Mouse (Mus musculus): ENCODE measurements around the gene Gm9821. TPM values are rescaled to one million over a fixed set of nuclear protein-coding genes. Genes with fewer than 3 reads are reported as not detected.
A peak's percentile ranks its signal among the peaks of the same experiment; 100 is the strongest.

The Gm9821 gene
- polyA plus RNA-seq, 1 experiment from 2014 or later = 0.25 TPM

- no peak overlapping the region for H3K4me3 ChIP-seq (ENCODE audit: low read depth, low read length)
- DNase-seq (ENCODE audit: low spot score, missing footprints) (peak; percentile 92), ATAC-seq (ENCODE audit: low FRiP score) (peak; percentile 88)
- peak overlapping the region; percentile 38 for H3K4me2 ChIP-seq
- no peaks in the 10 kb centered on the region for H3K36me3 ChIP-seq (ENCODE audit: control insufficient read depth, insufficient read depth, low read length)
- H3K27me3 ChIP-seq (ENCODE audit: control insufficient read depth, insufficient read depth, low read length) = peaks cover 3% of the 10 kb centered on the region; the same call in 1 of the 2 replicates
- peaks cover 14% of the 10 kb centered on the region; the same call in 1 of the 2 replicates for H3K4me1 ChIP-seq (ENCODE audit: control insufficient read depth, insufficient read depth, low read length)
- WGBS = 1% methylated on average over 10 of the region's 13 CpGs
- H3K9me3 ChIP-seq (ENCODE audit: control insufficient read depth, low read length) = no peaks in the 10 kb centered on the region
- H3K9ac ChIP-seq (ENCODE audit: low read length) = peak overlapping the region; percentile 4; the same call in 1 of the 2 replicates
- H3K27ac ChIP-seq (ENCODE audit: low read depth, low read length) = peak overlapping the region; percentile 40; the same call in 1 of the 2 replicates
Measured at GRCm38 (mm10) chr2:91984439-91984838, 38.9 kb downstream of the Gm9821 start.

GRCm38 (mm10) chr2:91984906-91985525 is 39.5 kb downstream of the Gm9821 start:
- peak; percentile 83 for DNase-seq (ENCODE audit: low spot score, missing footprints)
- ATAC-seq (ENCODE audit: low FRiP score) = no peak
- Histone ChIP-seq H3K27me3 (ENCODE audit: control insufficient read depth, insufficient read depth, low read length) (peaks cover 3% of the 10 kb centered on the region; the same call in 1 of the 2 replicates), H3K27ac (ENCODE audit: low read depth, low read length) (peak overlapping the region; percentile 40; the same call in 1 of the 2 replicates), H3K9me3 (ENCODE audit: control insufficient read depth, low read length) (no peaks in the 10 kb centered on the region), H3K4me2 (peak overlapping the region; percentile 38; the same call in 1 of the 2 replicates), H3K9ac (ENCODE audit: low read length) (no peak overlapping the region; the same call in 1 of the 2 replicates), H3K36me3 (ENCODE audit: control insufficient read depth, insufficient read depth, low read length) (no peaks in the 10 kb centered on the region), H3K4me1 (ENCODE audit: control insufficient read depth, insufficient read depth, low read length) (peaks cover 14% of the 10 kb centered on the region; the same call in 1 of the 2 replicates), H3K4me3 (ENCODE audit: low read depth, low read length) (no peak overlapping the region)
- 37% methylated on average over 9 of the region's 9 CpGs for WGBS

- ATAC-seq (ENCODE audit: low FRiP score) (peak; percentile 28; the same call in 1 of the 2 replicates), DNase-seq (ENCODE audit: low spot score, missing footprints) (peak; percentile 86)
- H3K27ac ChIP-seq (ENCODE audit: low read depth, low read length) = no peak overlapping the region
Measured at GRCm38 (mm10) chr2:91986071-91986470, 40.6 kb downstream of the Gm9821 start.

GRCm38 (mm10) chr2:91987542-91987941 is 42.0 kb downstream of the Gm9821 start:
- Histone ChIP-seq H3K27ac (ENCODE audit: low read depth, low read length) (no peak overlapping the region), H3K4me2 (no peak overlapping the region), H3K4me1 (ENCODE audit: control insufficient read depth, insufficient read depth, low read length) (peaks cover 9% of the 10 kb centered on the region; the same call in 1 of the 2 replicates), H3K9me3 (ENCODE audit: control insufficient read depth, low read length) (no peaks in the 10 kb centered on the region), H3K4me3 (ENCODE audit: low read depth, low read length) (no peak overlapping the region), H3K27me3 (ENCODE audit: control insufficient read depth, insufficient read depth, low read length) (peaks cover 3% of the 10 kb centered on the region; the same call in 1 of the 2 replicates), H3K36me3 (ENCODE audit: control insufficient read depth, insufficient read depth, low read length) (no peaks in the 10 kb centered on the region), H3K9ac (ENCODE audit: low read length) (no peak overlapping the region)
- ATAC-seq (ENCODE audit: low FRiP score) (no peak), DNase-seq (ENCODE audit: low spot score, missing footprints) (peak; percentile 99)
- WGBS = 4% methylated on average over 3 of the region's 3 CpGs

More at GRCm38 (mm10) chr2:91986071-91986470, 40.6 kb downstream of the Gm9821 start:
- WGBS = 7% methylated on average over 5 of the region's 5 CpGs
- H3K36me3 ChIP-seq (ENCODE audit: control insufficient read depth, insufficient read depth, low read length) = no peaks in the 10 kb centered on the region
- H3K27me3 ChIP-seq (ENCODE audit: control insufficient read depth, insufficient read depth, low read length) = peaks cover 3% of the 10 kb centered on the region; the same call in 1 of the 2 replicates
- H3K9ac ChIP-seq (ENCODE audit: low read length) = no peak overlapping the region
- H3K4me3 ChIP-seq (ENCODE audit: low read depth, low read length) = no peak overlapping the region
- no peak overlapping the region for H3K4me2 ChIP-seq
- no peaks in the 10 kb centered on the region for H3K9me3 ChIP-seq (ENCODE audit: control insufficient read depth, low read length)
- H3K4me1 ChIP-seq (ENCODE audit: control insufficient read depth, insufficient read depth, low read length) = peaks cover 9% of the 10 kb centered on the region; the same call in 1 of the 2 replicates

GRCm38 (mm10) chr2:91989750-91990149 is 44.2 kb downstream of the Gm9821 start:
- H3K36me3 ChIP-seq (ENCODE audit: control insufficient read depth, insufficient read depth, low read length) = no peaks in the 10 kb centered on the region
- peaks cover 4% of the 10 kb centered on the region; the same call in 1 of the 2 replicates for H3K4me1 ChIP-seq (ENCODE audit: control insufficient read depth, insufficient read depth, low read length)
- no peak overlapping the region for H3K27ac ChIP-seq (ENCODE audit: low read depth, low read length)
- peak; percentile 56 for DNase-seq (ENCODE audit: low spot score, missing footprints)
- no peak overlapping the region for H3K4me3 ChIP-seq (ENCODE audit: low read depth, low read length)
- H3K27me3 ChIP-seq (ENCODE audit: control insufficient read depth, insufficient read depth, low read length) = peaks cover 3% of the 10 kb centered on the region; the same call in 1 of the 2 replicates
- no peaks in the 10 kb centered on the region for H3K9me3 ChIP-seq (ENCODE audit: control insufficient read depth, low read length)
- no peak overlapping the region for H3K4me2 ChIP-seq
- no peak overlapping the region for H3K9ac ChIP-seq (ENCODE audit: low read length)
- no peak for ATAC-seq (ENCODE audit: low FRiP score)

- no peaks in the 10 kb centered on the region for H3K9me3 ChIP-seq (ENCODE audit: control insufficient read depth, low read length)
- H3K36me3 ChIP-seq (ENCODE audit: control insufficient read depth, insufficient read depth, low read length) = no peaks in the 10 kb centered on the region
- no peak overlapping the region for H3K9ac ChIP-seq (ENCODE audit: low read length)
- no peak overlapping the region for H3K4me3 ChIP-seq (ENCODE audit: low read depth, low read length)
- DNase-seq (ENCODE audit: low spot score, missing footprints) (peak; percentile 83), ATAC-seq (ENCODE audit: low FRiP score) (no peak)
- H3K4me1 ChIP-seq (ENCODE audit: control insufficient read depth, insufficient read depth, low read length) = peaks cover 2% of the 10 kb centered on the region; the same call in 1 of the 2 replicates
- H3K27ac ChIP-seq (ENCODE audit: low read depth, low read length) = no peak overlapping the region
- no peak overlapping the region for H3K4me2 ChIP-seq
- no peaks in the 10 kb centered on the region for H3K27me3 ChIP-seq (ENCODE audit: control insufficient read depth, insufficient read depth, low read length)
- 59% methylated on average over 3 of the region's 3 CpGs for WGBS
Measured at GRCm38 (mm10) chr2:91993409-91993808, 47.9 kb downstream of the Gm9821 start.

- Histone ChIP-seq H3K9me3 (ENCODE audit: control insufficient read depth, low read length) (no peaks in the 10 kb centered on the region), H3K4me2 (no peak overlapping the region), H3K9ac (ENCODE audit: low read length) (no peak overlapping the region), H3K27ac (ENCODE audit: low read depth, low read length) (no peak overlapping the region), H3K4me3 (ENCODE audit: low read depth, low read length) (no peak overlapping the region), H3K4me1 (ENCODE audit: control insufficient read depth, insufficient read depth, low read length) (peaks cover 2% of the 10 kb centered on the region; the same call in 1 of the 2 replicates), H3K36me3 (ENCODE audit: control insufficient read depth, insufficient read depth, low read length) (no peaks in the 10 kb centered on the region), H3K27me3 (ENCODE audit: control insufficient read depth, insufficient read depth, low read length) (no peaks in the 10 kb centered on the region)
- DNase-seq (ENCODE audit: low spot score, missing footprints) (peak; percentile 59), ATAC-seq (ENCODE audit: low FRiP score) (no peak)
- 92% methylated on average over 5 of the region's 5 CpGs for WGBS
Measured at GRCm38 (mm10) chr2:91996006-91996405, 50.5 kb downstream of the Gm9821 start.

Small RNA genes within 50 kb of the gene (microRNA-seq; reads per million reads assigned to microRNA genes)
- not detected for gene Mir6999

Other genes starting within 250 kb of the Gm9821 start
- gene Atg13, start 235.1 kb upstream of the Gm9821 start, polyA plus RNA-seq (2014; fragmentation: Nextera tagmentation; extraction: Ambion mirVana) = 32.5 and 34.0 TPM in 2 replicates
- 18.0 and 19.9 TPM in 2 replicates for gene Harbi1, start 234.9 kb upstream of the Gm9821 start, polyA plus RNA-seq (2014; fragmentation: Nextera tagmentation; extraction: Ambion mirVana)
- gene Ambra1, start 215.6 kb upstream of the Gm9821 start, polyA plus RNA-seq (2014; fragmentation: Nextera tagmentation; extraction: Ambion mirVana) = 17.9 and 19.1 TPM in 2 replicates
- 0.26 and 0.37 TPM in 2 replicates for gene Chrm4, start 18.5 kb upstream of the Gm9821 start, polyA plus RNA-seq (2014; fragmentation: Nextera tagmentation; extraction: Ambion mirVana)
- gene Mdk, start 13.4 kb upstream of the Gm9821 start, polyA plus RNA-seq (2014; fragmentation: Nextera tagmentation; extraction: Ambion mirVana) = 926 and 968 TPM in 2 replicates
- 19.2 and 23.7 TPM in 2 replicates for gene Dgkz, start 30.2 kb downstream of the Gm9821 start, polyA plus RNA-seq (2014; fragmentation: Nextera tagmentation; extraction: Ambion mirVana)
- gene Creb3l1, start 78.8 kb downstream of the Gm9821 start, polyA plus RNA-seq (2014; fragmentation: Nextera tagmentation; extraction: Ambion mirVana) = 2.0 and 2.1 TPM in 2 replicates
- gene Phf21a, start 147.4 kb downstream of the Gm9821 start, polyA plus RNA-seq (2014; fragmentation: Nextera tagmentation; extraction: Ambion mirVana) = 34.4 and 37.5 TPM in 2 replicates

All from midbrain, embryonic 11.5 days (tissue).